Mouse (Mus musculus): Measurements from ENCODE around the gene Cd274. TPM values are rescaled to one million over a fixed set of nuclear protein-coding genes. Genes with fewer than 3 reads are reported as not detected.

Cd274 gene
- polyA plus RNA-seq, 1 experiment from 2014 or later = 0.36 TPM

- 0 out of 2 replicates have a peak, but pooled peaks cover 5% of the 10 kb centered on the region for H3K9me3 ChIP-seq (ENCODE audit: control insufficient read depth, low read length)
- H3K4me2 ChIP-seq (ENCODE audit: low read length) = no peak overlapping the region
- no peaks in the 10 kb centered on the region for H3K27me3 ChIP-seq (ENCODE audit: control insufficient read depth, insufficient read depth, low read length)
- no peak overlapping the region for H3K27ac ChIP-seq (replicated peaks in 1 of 2; ENCODE audit: control insufficient read depth in 1 of 2, insufficient read depth in 1 of 2, low read depth in 2 of 2, low read length in 2 of 2)
- H3K36me3 ChIP-seq (ENCODE audit: control insufficient read depth, insufficient read depth, low read length) = no peaks in the 10 kb centered on the region
- no peak overlapping the region for H3K9ac ChIP-seq (ENCODE audit: low read length)
- WGBS = 54% methylated on average over 1 of the region's 1 CpGs
- H3K4me1 ChIP-seq (ENCODE audit: control insufficient read depth in 2 of 2, insufficient read depth in 2 of 2, low read length in 2 of 2) = no peaks in the 10 kb centered on the region
- ATAC-seq (ENCODE audit: insufficient number of reproducible peaks, insufficient read depth, low FRiP score, low read depth) = no peak
- H3K4me3 ChIP-seq (ENCODE audit: control insufficient read depth in 1 of 2, insufficient read depth in 1 of 2, low read depth in 1 of 2, low read length in 2 of 2) = no peak overlapping the region
Measured at GRCm38 (mm10) chr19:29396353-29396752, 29.1 kb downstream of the Cd274 start.

GRCm38 (mm10) chr19:29399786-29400185 is 32.5 kb downstream of the Cd274 start:
- Histone ChIP-seq H3K4me2 (ENCODE audit: low read length) (no peak overlapping the region), H3K4me1 (ENCODE audit: control insufficient read depth in 2 of 2, insufficient read depth in 2 of 2, low read length in 2 of 2) (0 out of 4 replicates have a peak, but pooled peaks cover 0 to 1% of the 10 kb centered on the region in 2 experiments), H3K27me3 (ENCODE audit: control insufficient read depth, insufficient read depth, low read length) (no peaks in the 10 kb centered on the region), H3K27ac (replicated peaks in 1 of 2; ENCODE audit: control insufficient read depth in 1 of 2, insufficient read depth in 1 of 2, low read depth in 2 of 2, low read length in 2 of 2) (no peak overlapping the region), H3K36me3 (ENCODE audit: control insufficient read depth, insufficient read depth, low read length) (no peaks in the 10 kb centered on the region), H3K9me3 (ENCODE audit: control insufficient read depth, low read length) (0 out of 2 replicates have a peak, but pooled peaks cover 5% of the 10 kb centered on the region), H3K9ac (ENCODE audit: low read length) (no peak overlapping the region), H3K4me3 (ENCODE audit: control insufficient read depth in 1 of 2, insufficient read depth in 1 of 2, low read depth in 1 of 2, low read length in 2 of 2) (no peak overlapping the region)
- no peak for ATAC-seq (ENCODE audit: insufficient number of reproducible peaks, insufficient read depth, low FRiP score, low read depth)
- WGBS = 88% methylated on average over 4 of the region's 4 CpGs

DNA sequence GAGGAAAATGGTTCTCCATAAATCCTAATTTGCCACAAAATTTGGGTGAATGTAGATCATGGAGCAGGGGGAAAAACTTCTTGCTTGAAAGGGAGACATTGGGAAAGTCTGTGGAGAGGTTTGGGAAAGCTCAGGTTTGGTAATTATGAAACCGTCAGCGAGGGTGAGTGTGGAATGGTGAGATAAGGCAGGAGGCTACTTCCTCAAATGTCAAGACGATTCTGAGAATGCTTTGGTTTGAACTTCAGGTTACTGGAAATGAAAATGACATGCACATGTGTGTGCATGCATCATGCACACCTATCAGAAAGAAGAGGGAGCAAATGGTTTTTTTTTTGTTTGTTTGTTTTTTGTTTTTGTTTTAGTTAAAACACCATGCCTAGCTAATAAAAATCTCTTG is 33.2 kb downstream of the Cd274 start:
- 0 out of 2 replicates have a peak, but pooled peaks cover 5% of the 10 kb centered on the region for H3K9me3 ChIP-seq (ENCODE audit: control insufficient read depth, low read length)
- H3K27ac ChIP-seq (replicated peaks in 1 of 2; ENCODE audit: control insufficient read depth in 1 of 2, insufficient read depth in 1 of 2, low read depth in 2 of 2, low read length in 2 of 2) = no peak overlapping the region
- no peak overlapping the region for H3K4me3 ChIP-seq (ENCODE audit: control insufficient read depth in 1 of 2, insufficient read depth in 1 of 2, low read depth in 1 of 2, low read length in 2 of 2)
- peaks cover 0 to 3% of the 10 kb centered on the region in 2 experiments; a peak in 1 of 4 replicates for H3K4me1 ChIP-seq (ENCODE audit: control insufficient read depth in 2 of 2, insufficient read depth in 2 of 2, low read length in 2 of 2)
- no peaks in the 10 kb centered on the region for H3K36me3 ChIP-seq (ENCODE audit: control insufficient read depth, insufficient read depth, low read length)
- H3K9ac ChIP-seq (ENCODE audit: low read length) = no peak overlapping the region
- ATAC-seq (ENCODE audit: insufficient number of reproducible peaks, insufficient read depth, low FRiP score, low read depth) = no peak
- 58% methylated on average over 3 of the region's 3 CpGs for WGBS
- no peak overlapping the region for H3K4me2 ChIP-seq (ENCODE audit: low read length)
- H3K27me3 ChIP-seq (ENCODE audit: control insufficient read depth, insufficient read depth, low read length) = no peaks in the 10 kb centered on the region

DNA sequence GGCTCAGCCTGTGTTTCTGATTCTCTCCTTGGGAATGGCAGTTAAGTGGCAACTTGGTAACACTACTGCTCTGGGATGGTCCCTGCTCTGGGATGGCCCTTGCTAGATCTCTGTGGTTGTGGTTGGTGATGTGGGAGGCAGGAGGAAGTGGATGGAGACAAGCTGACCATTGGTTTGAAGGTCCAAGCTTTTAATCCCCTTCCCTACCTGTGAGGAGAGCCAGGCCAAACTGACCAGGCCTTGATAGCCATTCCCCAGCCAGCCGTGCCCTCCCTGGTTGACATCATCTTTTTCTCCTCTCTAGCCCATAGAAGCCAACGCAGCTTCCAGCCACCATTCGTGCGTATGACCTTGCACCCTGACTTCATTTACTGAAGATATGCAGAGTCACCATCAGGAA is 35.4 kb downstream of the Cd274 start:
- Histone ChIP-seq H3K9ac (ENCODE audit: low read length) (no peak overlapping the region), H3K27ac (replicated peaks in 1 of 2; ENCODE audit: control insufficient read depth in 1 of 2, insufficient read depth in 1 of 2, low read depth in 2 of 2, low read length in 2 of 2) (no peak overlapping the region), H3K36me3 (ENCODE audit: control insufficient read depth, insufficient read depth, low read length) (no peaks in the 10 kb centered on the region), H3K9me3 (ENCODE audit: control insufficient read depth, low read length) (0 out of 2 replicates have a peak, but pooled peaks cover 5% of the 10 kb centered on the region), H3K4me3 (ENCODE audit: control insufficient read depth in 1 of 2, insufficient read depth in 1 of 2, low read depth in 1 of 2, low read length in 2 of 2) (no peak overlapping the region), H3K4me1 (ENCODE audit: control insufficient read depth in 2 of 2, insufficient read depth in 2 of 2, low read length in 2 of 2) (peaks cover 0 to 3% of the 10 kb centered on the region in 2 experiments; a peak in 1 of 4 replicates), H3K4me2 (ENCODE audit: low read length) (no peak overlapping the region), H3K27me3 (ENCODE audit: control insufficient read depth, insufficient read depth, low read length) (no peaks in the 10 kb centered on the region)
- whole genome bisulfite sequencing = 90% methylated on average over 4 of the region's 4 CpGs
- no peak for ATAC-seq (ENCODE audit: insufficient number of reproducible peaks, insufficient read depth, low FRiP score, low read depth)

GRCm38 (mm10) chr19:29403251-29403650 is 36.0 kb downstream of the Cd274 start:
- Histone ChIP-seq H3K36me3 (ENCODE audit: control insufficient read depth, insufficient read depth, low read length) (no peaks in the 10 kb centered on the region), H3K27me3 (ENCODE audit: control insufficient read depth, insufficient read depth, low read length) (no peaks in the 10 kb centered on the region), H3K4me2 (ENCODE audit: low read length) (no peak overlapping the region), H3K27ac (replicated peaks in 1 of 2; ENCODE audit: control insufficient read depth in 1 of 2, insufficient read depth in 1 of 2, low read depth in 2 of 2, low read length in 2 of 2) (no peak overlapping the region), H3K4me1 (ENCODE audit: control insufficient read depth in 2 of 2, insufficient read depth in 2 of 2, low read length in 2 of 2) (peaks cover 0 to 3% of the 10 kb centered on the region in 2 experiments; a peak in 1 of 4 replicates), H3K4me3 (ENCODE audit: control insufficient read depth in 1 of 2, insufficient read depth in 1 of 2, low read depth in 1 of 2, low read length in 2 of 2) (no peak overlapping the region), H3K9ac (ENCODE audit: low read length) (no peak overlapping the region), H3K9me3 (ENCODE audit: control insufficient read depth, low read length) (0 out of 2 replicates have a peak, but pooled peaks cover under 1% of the 10 kb centered on the region)
- 88% methylated on average over 4 of the region's 4 CpGs for WGBS
- ATAC-seq (ENCODE audit: insufficient number of reproducible peaks, insufficient read depth, low FRiP score, low read depth) = no peak

DNA sequence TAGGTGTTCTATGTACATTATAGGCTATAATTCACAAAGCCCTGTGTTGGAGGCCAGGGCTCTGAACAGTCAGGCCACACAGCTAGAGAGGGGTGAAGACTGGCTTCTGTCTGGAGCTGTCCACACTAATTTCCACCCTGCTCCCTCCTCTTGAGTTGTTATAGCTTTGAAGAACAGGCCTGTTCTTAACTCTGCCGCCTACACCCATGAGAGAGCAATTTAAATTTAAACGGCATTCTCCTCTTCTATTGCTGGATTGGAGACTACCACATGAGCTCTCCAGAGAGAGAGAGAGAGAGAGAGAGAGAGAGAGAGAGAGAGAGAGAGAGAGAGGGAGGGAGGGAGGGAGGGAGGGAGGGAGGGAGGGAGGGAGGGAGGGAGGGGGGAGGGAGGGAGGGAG is 38.1 kb downstream of the Cd274 start:
- no peaks in the 10 kb centered on the region for H3K27me3 ChIP-seq (ENCODE audit: control insufficient read depth, insufficient read depth, low read length)
- no peaks in the 10 kb centered on the region for H3K36me3 ChIP-seq (ENCODE audit: control insufficient read depth, insufficient read depth, low read length)
- H3K4me1 ChIP-seq (ENCODE audit: control insufficient read depth in 2 of 2, insufficient read depth in 2 of 2, low read length in 2 of 2) = peaks cover 0 to 3% of the 10 kb centered on the region in 2 experiments; a peak in 1 of 4 replicates
- no peaks in the 10 kb centered on the region for H3K9me3 ChIP-seq (ENCODE audit: control insufficient read depth, low read length)
- no peak for ATAC-seq (ENCODE audit: insufficient number of reproducible peaks, insufficient read depth, low FRiP score, low read depth)
- no peak overlapping the region for H3K4me2 ChIP-seq (ENCODE audit: low read length)
- 41% methylated on average over 2 of the region's 2 CpGs for WGBS
- H3K4me3 ChIP-seq (ENCODE audit: control insufficient read depth in 1 of 2, insufficient read depth in 1 of 2, low read depth in 1 of 2, low read length in 2 of 2) = no peak overlapping the region
- no peak overlapping the region for H3K27ac ChIP-seq (replicated peaks in 1 of 2; ENCODE audit: control insufficient read depth in 1 of 2, insufficient read depth in 1 of 2, low read depth in 2 of 2, low read length in 2 of 2)
- no peak overlapping the region for H3K9ac ChIP-seq (ENCODE audit: low read length)

- WGBS = 84% methylated on average over 18 of the region's 18 CpGs
- ATAC-seq (ENCODE audit: insufficient number of reproducible peaks, insufficient read depth, low FRiP score, low read depth) = no peak
Measured at GRCm38 (mm10) chr19:29406042-29407017, 39.1 kb downstream of the Cd274 start.

More at GRCm38 (mm10) chr19:29406042-29407017, 39.1 kb downstream of the Cd274 start:
- H3K27ac ChIP-seq (replicated peaks in 1 of 2; ENCODE audit: control insufficient read depth in 1 of 2, insufficient read depth in 1 of 2, low read depth in 2 of 2, low read length in 2 of 2) = no peak overlapping the region
- H3K27me3 ChIP-seq (ENCODE audit: control insufficient read depth, insufficient read depth, low read length) = no peaks in the 10 kb centered on the region
- no peaks in the 10 kb centered on the region for H3K9me3 ChIP-seq (ENCODE audit: control insufficient read depth, low read length)
- no peak overlapping the region for H3K4me2 ChIP-seq (ENCODE audit: low read length)
- H3K4me1 ChIP-seq (ENCODE audit: control insufficient read depth in 2 of 2, insufficient read depth in 2 of 2, low read length in 2 of 2) = peaks cover 0 to 3% of the 10 kb centered on the region in 2 experiments; a peak in 1 of 4 replicates
- H3K4me3 ChIP-seq (ENCODE audit: control insufficient read depth in 1 of 2, insufficient read depth in 1 of 2, low read depth in 1 of 2, low read length in 2 of 2) = no peak overlapping the region
- H3K9ac ChIP-seq (ENCODE audit: low read length) = no peak overlapping the region
- H3K36me3 ChIP-seq (ENCODE audit: control insufficient read depth, insufficient read depth, low read length) = no peaks in the 10 kb centered on the region
